Mouse (Mus musculus) cerebellum, postnatal 10 days (tissue): ENCODE data around the gene Gm10961.

Experiments used
- DNase-seq, 2 experiments: peaks; one replicate each; pipeline ENCODE4 v3.0.0; 2021; ENCODE audit warnings: mixed read lengths in 2 of 2

Gm10961 gene

DNA sequence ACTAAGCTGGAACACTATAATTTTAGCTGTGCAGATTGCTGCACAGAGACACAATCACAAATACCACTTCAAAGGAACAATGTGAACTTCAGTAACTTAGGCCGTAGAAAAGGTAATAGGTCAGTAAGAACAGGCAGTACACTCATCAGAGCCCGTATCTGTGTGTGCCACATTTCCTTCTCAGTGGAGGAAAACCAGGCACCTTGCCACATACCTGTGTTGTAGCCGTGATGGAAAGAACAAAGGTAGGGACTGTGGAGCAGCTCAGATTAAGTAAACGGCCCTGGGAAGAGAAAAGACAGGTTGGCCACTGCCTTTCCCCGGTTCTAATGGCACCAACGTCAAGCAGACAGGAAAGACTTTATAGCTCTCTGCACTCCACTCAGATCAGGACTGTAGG lies 36.3 kb downstream of the Gm10961 start:
- no peak for DNase-seq

DNA sequence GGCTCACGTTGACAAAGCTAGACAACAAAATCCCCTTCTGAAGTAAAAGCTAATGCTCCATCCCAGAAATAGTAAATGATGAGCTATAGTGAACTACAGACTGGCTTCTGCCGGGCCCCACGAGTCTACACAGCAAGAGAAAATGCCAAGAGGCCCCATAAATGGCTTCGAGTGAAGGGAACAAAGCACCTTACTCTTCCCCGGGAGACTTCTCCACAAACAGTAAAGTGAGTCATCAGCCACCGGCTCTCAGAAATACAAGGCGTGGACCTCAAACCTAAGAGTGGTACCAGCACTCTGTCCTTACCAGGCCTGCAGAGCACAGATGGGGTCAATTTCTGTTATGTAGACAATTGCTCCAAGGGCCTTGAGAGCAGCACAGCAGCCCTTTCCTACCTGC lies 37.7 kb downstream of the Gm10961 start:
- DNase-seq: no peak

- no peak for DNase-seq
Measured at GRCm38 (mm10) chr3:107670500-107670899, 39.4 kb downstream of the Gm10961 start.

- no peak for DNase-seq
Measured at GRCm38 (mm10) chr3:107671509-107671908, 40.4 kb downstream of the Gm10961 start.

DNA sequence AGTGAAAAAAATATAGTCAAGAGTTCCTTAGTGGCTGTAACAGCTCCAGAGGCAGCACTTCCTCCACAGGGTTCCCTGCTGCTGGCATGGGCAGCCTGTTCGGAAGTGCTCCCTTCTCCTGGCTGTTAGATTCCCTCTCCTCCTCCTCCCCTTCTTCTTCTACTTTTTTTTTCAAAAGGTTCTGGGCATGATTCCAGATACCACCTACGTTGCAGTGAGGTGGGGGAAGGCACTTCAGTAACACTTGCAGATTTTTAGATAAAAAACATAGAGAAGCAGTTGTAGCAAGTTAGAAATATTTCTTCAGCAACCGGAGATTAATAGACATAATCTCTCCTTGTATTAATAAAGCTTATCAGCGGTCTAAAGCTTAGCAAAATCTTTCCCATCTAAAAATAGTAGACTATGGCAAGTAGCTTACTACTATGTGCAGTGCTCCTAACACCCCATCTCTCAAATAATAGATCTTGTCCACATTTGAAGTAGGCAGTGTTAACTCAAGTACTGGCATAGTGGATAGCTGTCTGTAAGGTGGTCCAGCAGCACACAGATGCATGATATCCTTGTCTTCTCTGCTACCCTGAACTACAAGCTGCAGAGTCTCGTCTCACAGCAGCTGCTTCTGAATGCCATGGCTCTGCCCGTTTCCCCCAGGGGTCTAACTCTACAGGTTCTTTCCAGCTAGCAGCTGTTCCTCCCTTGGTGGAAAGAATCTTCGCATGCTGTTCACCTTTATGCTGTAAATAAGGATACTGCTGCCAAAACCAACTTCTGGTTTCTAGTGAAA lies 49.9 kb downstream of the Gm10961 start:
- DNase-seq: peak; percentile 68 to 72
